Mouse (Mus musculus) erythroblast, embryonic 14.5 days (primary cell): ENCODE measurements around the gene Ccp110.

Experiments used
- GATA1 ChIP-seq: IDR thresholded peaks from 2 replicates; pipeline ENCODE4 v1.6.1; 2012; ENCODE audit warnings: low read length, inconsistent platforms, mixed read lengths
- TAL1 ChIP-seq: IDR thresholded peaks from 3 replicates; pipeline ENCODE4 v1.6.1; 2012; ENCODE audit warnings: low read length, inconsistent platforms, mixed read lengths

DNA sequence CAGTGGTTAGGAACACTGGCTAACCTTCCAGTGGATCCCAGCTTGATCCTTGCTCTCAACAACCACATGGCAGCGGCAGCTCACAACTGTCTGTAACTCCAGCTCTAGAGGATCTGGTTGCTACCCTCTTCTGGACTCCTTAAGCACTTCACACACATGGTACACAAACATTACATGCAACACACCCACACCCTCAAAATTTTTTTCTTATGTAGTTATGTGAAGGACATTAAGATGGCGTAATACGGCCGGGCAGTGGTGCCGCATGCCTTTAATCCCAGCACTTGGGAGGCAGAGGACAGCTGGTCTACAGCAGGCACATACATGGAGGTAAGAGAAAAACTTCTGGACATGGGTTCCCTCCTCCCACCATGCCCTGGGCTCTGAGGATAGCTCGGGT is 16.2 kb upstream of the Ccp110 start:
- TF ChIP-seq TAL1: no peak
- no peak for TF ChIP-seq GATA1
